Mouse (Mus musculus): Measurements from ENCODE around the gene BC025920.

- TF ChIP-seq CTCF (IDR thresholded peaks at IDR 0.05; ENCODE audit: extremely low read depth, insufficient read depth, low read length) (no peak), POLR2A (IDR thresholded peaks at IDR 0.05; ENCODE audit: extremely low read depth, insufficient read depth, low read length) (peak; percentile 83; the same call in 1 of the 2 replicates)
Measured at GRCm38 (mm10) chr10:81633253-81634099, 27.4 kb downstream of the BC025920 start.

Measured in cortical plate, adult 2 months (tissue).